Mouse (Mus musculus) G1E (cell line): ENCODE results near the gene B3gnt3.

Experiments
- CTCF ChIP-seq: IDR thresholded peaks from 2 replicates; pipeline ENCODE4 v1.5.1; 2012; ENCODE audit warnings: low read depth, low read length, inconsistent platforms, mixed read lengths
- GATA1 ChIP-seq: IDR thresholded peaks from 2 replicates; pipeline ENCODE4 v1.6.1; 2012; ENCODE audit warnings: borderline replicate concordance, low read length, inconsistent platforms, mixed read lengths
- POLR2AphosphoS5 ChIP-seq: IDR thresholded peaks from 2 replicates; pipeline ENCODE4 v1.6.1; 2012; ENCODE audit warnings: low read depth, low read length, inconsistent platforms; ENCODE audit not compliant: insufficient replicate concordance
- TAL1 ChIP-seq: conservative IDR thresholded peaks from 2 replicates; pipeline ENCODE4 v1.6.1; 2012; ENCODE audit warnings: low read depth, low read length, inconsistent platforms, mixed read lengths

DNA sequence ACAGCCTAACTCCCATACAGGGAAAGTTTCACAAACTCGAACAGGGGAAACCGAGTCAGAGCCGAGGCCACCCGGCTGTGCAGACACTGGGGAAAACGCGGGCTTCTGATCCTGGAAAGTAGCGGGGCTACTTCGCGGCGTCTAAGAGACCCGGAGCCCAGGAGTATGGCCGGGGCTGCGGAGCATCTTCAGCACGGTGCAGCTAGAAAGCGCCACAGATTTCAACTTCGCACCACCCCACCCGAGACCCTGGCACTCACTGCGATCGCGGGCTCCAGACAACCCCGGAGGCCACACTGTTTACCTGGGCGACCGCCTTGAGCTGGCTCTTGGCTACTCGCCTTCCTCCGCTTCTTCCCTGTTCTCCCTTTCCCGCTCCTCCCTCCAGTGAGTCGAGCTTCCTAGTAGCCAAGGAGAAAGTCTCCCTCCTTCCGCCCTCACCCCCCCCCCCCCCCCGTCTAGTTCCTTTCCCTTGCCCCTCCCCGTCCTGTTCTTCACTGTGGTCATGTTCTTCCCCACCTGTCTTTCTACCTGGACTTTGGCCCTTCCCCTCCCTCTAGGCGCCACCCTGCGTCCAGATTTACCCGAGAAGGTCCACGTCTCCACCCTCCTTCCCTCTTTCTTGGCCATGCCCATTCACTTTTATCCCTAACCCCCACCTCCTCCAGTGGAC, at the start of gene B3gnt3:
- TF ChIP-seq CTCF (no peak), GATA1 (no peak), TAL1 (no peak), POLR2AphosphoS5 (no peak)
